Mouse (Mus musculus) layer of hippocampus, adult 11-12 months (tissue): Measurements from ENCODE around the gene Cntrob.

Experiments
- DNase-seq: peaks from one replicate; pipeline ENCODE4 v3.0.0; 2022; ENCODE audit warnings: low spot score

The Cntrob gene

GRCm38 (mm10) chr11:69323667-69324111 lies at the start of gene Cntrob, which contains the start of gene Trappc1:
Gene Cntrob (minus strand): TSS chr11:69323775.
Gene Trappc1 (plus strand): TSS chr11:69323980.
- peak; percentile 98 for DNase-seq

- DNase-seq: no peak
Observed at GRCm38 (mm10) chr11:69372780-69373170, 49.2 kb upstream of the Cntrob start.

GRCm38 (mm10) chr11:69372056-69372779 lies 48.6 kb upstream of the Cntrob start:
- peak; percentile 85 for DNase-seq

- DNase-seq: no peak
Observed at GRCm38 (mm10) chr11:69371601-69372000, 48.0 kb upstream of the Cntrob start.

- DNase-seq: no peak
Observed at GRCm38 (mm10) chr11:69370817-69371215, 47.2 kb upstream of the Cntrob start.

GRCm38 (mm10) chr11:69369990-69370816 lies 46.6 kb upstream of the Cntrob start:
- DNase-seq: no peak

GRCm38 (mm10) chr11:69369215-69369989 lies 45.8 kb upstream of the Cntrob start, which contains the start of gene Chd3:
Gene Chd3 (minus strand): TSS chr11:69369406.
- no peak for DNase-seq

GRCm38 (mm10) chr11:69368356-69369214 lies 45.0 kb upstream of the Cntrob start:
- DNase-seq: peak; percentile 32

GRCm38 (mm10) chr11:69367616-69368355 lies 44.2 kb upstream of the Cntrob start:
- peak; percentile 43 for DNase-seq

- DNase-seq: peak; percentile 33
Observed at GRCm38 (mm10) chr11:69366855-69367615, 43.5 kb upstream of the Cntrob start.

- peak; percentile 95 for DNase-seq
Observed at GRCm38 (mm10) chr11:69366157-69366854, 42.7 kb upstream of the Cntrob start.

- DNase-seq: no peak
Observed at GRCm38 (mm10) chr11:69365722-69366121, 42.1 kb upstream of the Cntrob start.

GRCm38 (mm10) chr11:69364910-69365309 lies 41.3 kb upstream of the Cntrob start:
- DNase-seq: peak; percentile 93

GRCm38 (mm10) chr11:69364376-69364775 lies 40.8 kb upstream of the Cntrob start:
- no peak for DNase-seq

- DNase-seq: no peak
Observed at GRCm38 (mm10) chr11:69362479-69362878, 38.9 kb upstream of the Cntrob start.

GRCm38 (mm10) chr11:69362021-69362420 lies 38.4 kb upstream of the Cntrob start:
- DNase-seq: no peak

- no peak for DNase-seq
Observed at GRCm38 (mm10) chr11:69357690-69358089, 34.1 kb upstream of the Cntrob start.

- no peak for DNase-seq
Observed at GRCm38 (mm10) chr11:69356544-69356943, 33.0 kb upstream of the Cntrob start.

- no peak for DNase-seq
Observed at GRCm38 (mm10) chr11:69346441-69346840, 22.9 kb upstream of the Cntrob start.
